8 mouse cellular contexts compared by ENCODE assay signal in the genomic region with DNA sequence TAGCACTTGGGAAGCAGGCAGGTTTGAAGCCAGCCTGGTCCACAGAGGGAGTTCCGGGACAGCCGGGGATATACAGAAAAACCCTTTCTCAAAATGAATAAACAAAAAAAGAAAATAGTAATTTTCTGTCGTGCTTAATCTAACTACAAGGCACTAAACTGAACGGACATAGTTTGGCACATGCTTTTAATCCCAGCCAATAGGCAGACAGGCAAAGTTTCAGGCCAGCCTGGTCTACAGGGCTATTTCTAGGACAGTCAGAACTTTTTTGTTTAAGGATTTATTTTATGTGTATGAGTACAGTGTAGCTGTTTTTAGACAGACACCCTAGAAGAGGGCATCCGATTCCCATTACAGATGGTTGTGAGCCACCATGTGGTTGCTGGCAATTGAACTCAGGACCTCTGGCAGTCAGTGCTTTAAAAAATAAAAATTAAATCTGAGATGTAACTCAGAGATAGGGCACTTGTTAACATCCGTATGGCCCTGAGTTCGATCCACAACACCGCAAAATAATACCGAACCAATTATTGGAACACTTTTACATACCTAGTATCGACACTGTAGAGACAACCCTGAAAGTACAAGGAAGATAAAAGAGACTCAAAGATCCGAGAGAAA. TPM values are rescaled to one million over a fixed set of nuclear protein-coding genes. Genes with fewer than 3 reads are reported as not detected.
DNase-seq lines count a peak whose midpoint lies in the region; ATAC-seq and TF ChIP-seq lines count a peak whose summit lies in the region.

No protein-coding gene starts in this region.

- WGBS in thymus, adult 2 months, result 4% methylated on average over 11 of the region's 11 CpGs
- 9% methylated on average over 11 of the region's 11 CpGs for WGBS in intestine, embryonic 14.5 days

- TF ChIP-seq CTCF in thymus, adult 2 months (IDR thresholded peaks at IDR 0.05; ENCODE audit: borderline replicate concordance, control insufficient read depth, extremely low read depth, insufficient read depth, low read length, poor library complexity), result no peak

- H3K9me3 ChIP-seq in intestine, embryonic 14.5 days (ENCODE audit: control insufficient read depth, low read length), result no peaks in the 10 kb centered on the region

- H3K9ac ChIP-seq in intestine, embryonic 14.5 days (ENCODE audit: low read length), result peak overlapping the region; percentile 100

- H3K4me2 ChIP-seq in intestine, embryonic 14.5 days (ENCODE audit: low read length), result peak overlapping the region; percentile 64
- H3K4me2 ChIP-seq in myocyte (ENCODE audit: low read depth), result peak overlapping the region; percentile 92

- TF ChIP-seq POLR2A in thymus, adult 2 months (IDR thresholded peaks at IDR 0.05; ENCODE audit: control insufficient read depth, extremely low read depth, insufficient read depth, low read length, poor library complexity), result no peak
- TF ChIP-seq POLR2A in myocyte (IDR thresholded peaks at IDR 0.05; ENCODE audit: insufficient read length, low read depth), result no peak

- peak; percentile 35 for DNase-seq in embryo, embryonic 10.5 days (ENCODE audit: low spot score)
- DNase-seq in embryo, embryonic 9.5 days (ENCODE audit: extremely low spot score), result no peak
- DNase-seq in thymus, adult 2 months, result no peak
- no peak for DNase-seq in thymus, adult 18-20 months
- no peak for DNase-seq in intestine, embryonic 14.5 days (ENCODE audit: low spot score)
- no peak for DNase-seq in urinary bladder, postnatal 25 days (ENCODE audit: low spot score)
- no peak for DNase-seq in cerebellum, adult 8-10 months

- peaks cover 42% of the 10 kb centered on the region for H3K79me2 ChIP-seq in myocyte (ENCODE audit: control insufficient read depth, insufficient read depth)

- ATAC-seq in intestine, embryonic 14.5 days (replicated peaks; ENCODE audit: low FRiP score, low TSS enrichment, low read depth), result peak; percentile 30; the same call in 1 of the 2 replicates

- no peak overlapping the region; the same call in 1 of the 2 replicates for H3K27ac ChIP-seq in thymus, adult 2 months (ENCODE audit: control insufficient read depth, insufficient read depth, low read length)
- peak overlapping the region; percentile 100 for H3K27ac ChIP-seq in intestine, embryonic 14.5 days (ENCODE audit: low read depth)

- peak overlapping the region; percentile 38 for H3K4me3 ChIP-seq in thymus, adult 2 months (ENCODE audit: control insufficient read depth, insufficient read depth, low read length)
- peak overlapping the region; percentile 96 for H3K4me3 ChIP-seq in intestine, embryonic 14.5 days (ENCODE audit: low read depth, low read length)
- H3K4me3 ChIP-seq in myocyte, result peak overlapping the region; percentile 87

- H3K4me1 ChIP-seq in thymus, adult 2 months (replicated peaks; ENCODE audit: control insufficient read depth, insufficient read depth, low read length), result peaks cover 6% of the 10 kb centered on the region; the same call in 1 of the 2 replicates
- peaks cover 27% of the 10 kb centered on the region for H3K4me1 ChIP-seq in intestine, embryonic 14.5 days (replicated peaks; ENCODE audit: control insufficient read depth, insufficient read depth, low read length)

- H3ac ChIP-seq in myocyte (ENCODE audit: control insufficient read depth, insufficient read length), result peak overlapping the region; percentile 81

- no peaks in the 10 kb centered on the region for H3K36me3 ChIP-seq in thymus, adult 2 months (ENCODE audit: control insufficient read depth, insufficient read depth, low read length)
- H3K36me3 ChIP-seq in intestine, embryonic 14.5 days (ENCODE audit: control insufficient read depth, insufficient read depth, low read length), result peaks cover 2% of the 10 kb centered on the region; the same call in 1 of the 2 replicates
- no peaks in the 10 kb centered on the region for H3K36me3 ChIP-seq in myocyte (ENCODE audit: control insufficient read depth, insufficient read depth)

- no peaks in the 10 kb centered on the region for H3K27me3 ChIP-seq in thymus, adult 2 months (ENCODE audit: control insufficient read depth, insufficient read depth, low read length)
- H3K27me3 ChIP-seq in intestine, embryonic 14.5 days (replicated peaks; ENCODE audit: control insufficient read depth, insufficient read depth, low read length), result no peaks in the 10 kb centered on the region
- no peaks in the 10 kb centered on the region for H3K27me3 ChIP-seq in myocyte (ENCODE audit: control insufficient read depth, insufficient read depth, insufficient read length)

TF ChIP-seq in myocyte, 11 proteins besides CTCF, POLR2A, EP300 and RAD21:
- no peak for TF ChIP-seq TCF3 (IDR thresholded peaks at IDR 0.05; ENCODE audit: insufficient read length, low read depth)
- no peak for TF ChIP-seq MYOG (IDR thresholded peaks at IDR 0.05; ENCODE audit: control insufficient read depth in 1 of 3, insufficient read depth in 1 of 3, insufficient read length in 2 of 3, low read depth in 2 of 3)
- TF ChIP-seq USF1 (IDR thresholded peaks at IDR 0.05; ENCODE audit: low read depth), result no peak
- TF ChIP-seq SRF (IDR thresholded peaks at IDR 0.05; ENCODE audit: control insufficient read depth, insufficient read length, low read depth), result no peak
- TF ChIP-seq MYOD1 (IDR thresholded peaks at IDR 0.05; ENCODE audit: control insufficient read depth in 1 of 3, insufficient read length in 2 of 3, low read depth in 2 of 3), result no peak
- TF ChIP-seq E2F4 (IDR thresholded peaks at IDR 0.05; ENCODE audit: insufficient read depth), result no peak
- TF ChIP-seq MAX (IDR thresholded peaks at IDR 0.05; ENCODE audit: low read depth), result no peak
- no peak for TF ChIP-seq TCF12 (IDR thresholded peaks at IDR 0.05; ENCODE audit: insufficient read depth, poor library complexity, severe bottlenecking)
- no peak for TF ChIP-seq POLR2AphosphoS2 (IDR thresholded peaks at IDR 0.05; ENCODE audit: insufficient read length, low read depth)
- no peak for TF ChIP-seq CEBPB (IDR thresholded peaks at IDR 0.05; ENCODE audit: insufficient read depth, poor library complexity, severe bottlenecking)
- no peak for TF ChIP-seq REST (IDR thresholded peaks at IDR 0.05; ENCODE audit: insufficient read depth, insufficient read length)

RNA-seq across cellular contexts. Expression of gene Srsf4, which starts 0.6 kb away (rescaled TPM):
- 76.8 and 90.4 TPM in 2 replicates for polyA plus RNA-seq in thymus, adult 2 months (2012; rRNA removed)
- polyA plus RNA-seq in intestine, embryonic 14.5 days (2014; fragmentation: Nextera tagmentation; extraction: Ambion mirVana), result 102 and 103 TPM in 2 replicates
- polyA plus RNA-seq in myocyte (2012; fragmentation: generic; extraction: Trizol), result 33.5 TPM

RNA-seq across cellular contexts. Expression of gene Mecr, which starts 29.5 kb away (rescaled TPM):
- 26.4 and 29.9 TPM in 2 replicates for polyA plus RNA-seq in thymus, adult 2 months (2012; rRNA removed)
- 59.3 and 62.3 TPM in 2 replicates for polyA plus RNA-seq in intestine, embryonic 14.5 days (2014; fragmentation: Nextera tagmentation; extraction: Ambion mirVana)
- 38.6 TPM for polyA plus RNA-seq in myocyte (2012; fragmentation: generic; extraction: Trizol)

RNA-seq across cellular contexts. Expression of gene Ptpru, which starts 34.7 kb away (rescaled TPM):
- 1.4 and 1.6 TPM in 2 replicates for polyA plus RNA-seq in thymus, adult 2 months (2012; rRNA removed)
- 5.4 and 5.7 TPM in 2 replicates for polyA plus RNA-seq in intestine, embryonic 14.5 days (2014; fragmentation: Nextera tagmentation; extraction: Ambion mirVana)
- polyA plus RNA-seq in myocyte (2012; fragmentation: generic; extraction: Trizol), result 1.0 TPM

RNA-seq across cellular contexts. Expression of gene Tmem200b, which starts 48.8 kb away (rescaled TPM):
- 4.9 and 6.0 TPM in 2 replicates for polyA plus RNA-seq in thymus, adult 2 months (2012; rRNA removed)
- 1.9 and 2.3 TPM in 2 replicates for polyA plus RNA-seq in intestine, embryonic 14.5 days (2014; fragmentation: Nextera tagmentation; extraction: Ambion mirVana)
- 0.76 TPM for polyA plus RNA-seq in myocyte (2012; fragmentation: generic; extraction: Trizol)

Comparison
In these comparisons a context has a peak if more than half of its experiments do, and no peak if none do; other contexts are left out.
1. H3K4me3 ChIP-seq: peak in every context shown above with its lines; median percentile 96 in intestine, embryonic 14.5 days; 87 in myocyte; 38 in thymus, adult 2 months.